Comparison of ENCODE assay signal across 22 mouse cellular contexts in the genomic region with DNA sequence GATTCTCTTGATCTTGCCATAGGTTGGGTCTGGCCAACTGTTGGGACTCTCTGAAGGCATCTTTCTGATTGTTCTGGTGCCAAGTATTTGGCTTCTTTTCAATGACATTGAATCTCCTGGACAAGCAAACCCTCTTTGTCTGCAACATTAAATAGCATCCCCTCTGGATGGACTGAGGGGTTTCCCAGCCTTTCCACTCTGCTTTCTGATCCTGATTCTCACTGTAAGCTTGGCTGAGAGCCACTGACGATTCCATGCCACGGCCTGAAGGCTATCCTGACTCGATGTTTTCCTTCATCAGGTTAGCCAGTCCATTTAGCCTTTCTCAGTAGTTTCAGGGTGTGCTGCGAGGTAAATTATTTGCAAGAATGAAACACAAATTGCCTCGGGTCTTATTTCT. TPM values are rescaled to one million over a fixed set of nuclear protein-coding genes. Genes with fewer than 3 reads are reported as not detected.
DNase-seq lines count a peak whose midpoint lies in the region; ATAC-seq lines count a peak whose summit lies in the region.
"Had no signal": no experiment of that assay in that cellular context is flagged by ENCODE, and none has a peak within 500 bp of the region (broad histone marks: within the 10 kb centered on the region; RNA-seq: fewer than 3 reads in every experiment).

No protein-coding gene starts in this region.

- ATAC-seq in cerebellum, adult (ENCODE audit: insufficient number of reproducible peaks, low FRiP score, low TSS enrichment) = no peak
- ATAC-seq: forebrain, embryonic 14.5 days; forebrain, postnatal 0 days; hindbrain, embryonic 16.5 days; inflammation-experienced regulatory T-cells, adult 6 months; intestine, embryonic 16.5 days; Patski had no signal

- peak; percentile 55 for DNase-seq in cerebellum, adult 9-10 months
- no peak for DNase-seq in cerebellum, adult 9-11 months
- DNase-seq in cerebellum, postnatal 25 days = peak; percentile 44 to 54
- peak; percentile 45 for DNase-seq in left cerebral cortex, postnatal 4 days
- DNase-seq in left cerebral cortex, postnatal 14 days (ENCODE audit: low spot score in 2 of 2) = no peak
- DNase-seq: adrenal gland, postnatal 25 days; B cell, adult 2 months; cerebellum, adult 2 months; forebrain, postnatal 0 days; gastrocnemius, adult 2 months; gastrocnemius, postnatal 14 days; heart, adult 11 months; kidney, adult 18-20 months had no signal

- intact Hi-C loops in left cerebral cortex, postnatal 4 days (cut with DNase I) = no loop called here
- intact Hi-C loops in left cerebral cortex, postnatal 14 days (cut with DNase I) = no loop called here

RNA-seq across cellular contexts. Expression of a gene that starts 34.0 kb away (rescaled TPM):
- 10 to 100 TPM; 61.6 to 62.1 TPM for total RNA-seq in left cerebral cortex, postnatal 4 days (2021)
- total RNA-seq in left cerebral cortex, postnatal 14 days (2021) = 100 to 1,000 TPM; 153 to 161 TPM
- total RNA-seq: CH12.LX; common myeloid progenitor, adult 5-6 weeks; hematopoietic stem cell, adult 5-6 weeks had no signal

Comparison
In these comparisons a context has a peak if more than half of its experiments do, and no peak if none do; other contexts are left out.
1. DNase-seq: peak in cerebellum, adult 9-10 months (single experiment), cerebellum, postnatal 25 days (2 of 2) and left cerebral cortex, postnatal 4 days (single experiment); none in cerebellum, adult 9-11 months (single experiment) and left cerebral cortex, postnatal 14 days (0 of 2).